Mouse (Mus musculus): ENCODE results near the gene Rasgrp1. TPM values are rescaled to one million over a fixed set of nuclear protein-coding genes. Genes with fewer than 3 reads are reported as not detected.

The Rasgrp1 gene
- polyA plus RNA-seq, 1 experiment = 4.7 TPM

GRCm38 (mm10) chr2:117257617-117258016, 85.2 kb downstream of the Rasgrp1 start:
- Histone ChIP-seq H3K27ac (ENCODE audit: control insufficient read depth, insufficient read depth, low read depth, low read length, poor library complexity) (no peak overlapping the region), H3K4me1 (ENCODE audit: control insufficient read depth, insufficient read depth, low read length) (no peaks in the 10 kb centered on the region; the same call in 1 of the 2 replicates), H3K4me3 (replicated peaks; ENCODE audit: control insufficient read depth, low read depth, low read length) (no peak overlapping the region)
- no peak for TF ChIP-seq POLR2A (IDR thresholded peaks at IDR 0.05; ENCODE audit: borderline replicate concordance, control insufficient read depth, low read depth, low read length)
- 65% methylated on average over 1 of the region's 1 CpGs for WGBS

- Histone ChIP-seq H3K4me3 (replicated peaks; ENCODE audit: control insufficient read depth, low read depth, low read length) (no peak overlapping the region), H3K27ac (ENCODE audit: control insufficient read depth, insufficient read depth, low read depth, low read length, poor library complexity) (no peak overlapping the region), H3K4me1 (ENCODE audit: control insufficient read depth, insufficient read depth, low read length) (no peaks in the 10 kb centered on the region; the same call in 1 of the 2 replicates)
- TF ChIP-seq CTCF (IDR thresholded peaks at IDR 0.05; ENCODE audit: control insufficient read depth, insufficient read depth, low read length) = no peak
- WGBS = 84% methylated on average over 2 of the region's 2 CpGs
Measured at GRCm38 (mm10) chr2:117255415-117255814, 87.4 kb downstream of the Rasgrp1 start.

- Histone ChIP-seq H3K4me1 (ENCODE audit: control insufficient read depth, insufficient read depth, low read length) (no peaks in the 10 kb centered on the region; the same call in 1 of the 2 replicates), H3K4me3 (replicated peaks; ENCODE audit: control insufficient read depth, low read depth, low read length) (peak overlapping the region; percentile 92), H3K27ac (ENCODE audit: control insufficient read depth, insufficient read depth, low read depth, low read length, poor library complexity) (0 out of 2 replicates have a peak overlapping the region, but pooled peaks have one; percentile 54)
- under 1% methylated on average over 24 of the region's 24 CpGs for WGBS
- TF ChIP-seq POLR2A (IDR thresholded peaks at IDR 0.05; ENCODE audit: borderline replicate concordance, control insufficient read depth, low read depth, low read length) (no peak), CTCF (IDR thresholded peaks at IDR 0.05; ENCODE audit: control insufficient read depth, insufficient read depth, low read length) (no peak)
Measured at GRCm38 (mm10) chr2:117250001-117250510, 92.7 kb downstream of the Rasgrp1 start.

- H3K4me3 ChIP-seq (replicated peaks; ENCODE audit: control insufficient read depth, low read depth, low read length) = peak within 1 kb of the TSS; percentile 92
- H3K27ac ChIP-seq (ENCODE audit: control insufficient read depth, insufficient read depth, low read depth, low read length, poor library complexity) = peak within 1 kb of the TSS; percentile 54
- no peaks in the 10 kb centered on the region; the same call in 1 of the 2 replicates for H3K4me1 ChIP-seq (ENCODE audit: control insufficient read depth, insufficient read depth, low read length)
- WGBS = under 1% methylated on average over 33 of the region's 33 CpGs
- TF ChIP-seq CTCF (IDR thresholded peaks at IDR 0.05; ENCODE audit: control insufficient read depth, insufficient read depth, low read length) (peak; percentile 10; the same call in 1 of the 2 replicates), POLR2A (IDR thresholded peaks at IDR 0.05; ENCODE audit: borderline replicate concordance, control insufficient read depth, low read depth, low read length) (peak; percentile 65; the same call in 1 of the 2 replicates)
Measured at GRCm38 (mm10) chr2:117249255-117250000, 93.4 kb downstream of the Rasgrp1 start, which contains the start of gene Fam98b. Gene Fam98b, plus strand, starts transcription at chr2:117249739.

GRCm38 (mm10) chr2:117241953-117242352, 100.8 kb downstream of the Rasgrp1 start:
- WGBS = 48% methylated on average over 4 of the region's 4 CpGs
- TF ChIP-seq CTCF (IDR thresholded peaks at IDR 0.05; ENCODE audit: control insufficient read depth, insufficient read depth, low read length) = no peak
- no peak for TF ChIP-seq POLR2A (IDR thresholded peaks at IDR 0.05; ENCODE audit: borderline replicate concordance, control insufficient read depth, low read depth, low read length)
- Histone ChIP-seq H3K4me3 (replicated peaks; ENCODE audit: control insufficient read depth, low read depth, low read length) (no peak overlapping the region), H3K4me1 (ENCODE audit: control insufficient read depth, insufficient read depth, low read length) (no peaks in the 10 kb centered on the region), H3K27ac (ENCODE audit: control insufficient read depth, insufficient read depth, low read depth, low read length, poor library complexity) (no peak overlapping the region)

- H3K4me3 ChIP-seq (replicated peaks; ENCODE audit: control insufficient read depth, low read depth, low read length) = no peak overlapping the region
- TF ChIP-seq POLR2A (IDR thresholded peaks at IDR 0.05; ENCODE audit: borderline replicate concordance, control insufficient read depth, low read depth, low read length) = no peak
- TF ChIP-seq CTCF (IDR thresholded peaks at IDR 0.05; ENCODE audit: control insufficient read depth, insufficient read depth, low read length) = peak; percentile 80
- no peak overlapping the region for H3K27ac ChIP-seq (ENCODE audit: control insufficient read depth, insufficient read depth, low read depth, low read length, poor library complexity)
- H3K4me1 ChIP-seq (ENCODE audit: control insufficient read depth, insufficient read depth, low read length) = no peaks in the 10 kb centered on the region
- WGBS = 5% methylated on average over 13 of the region's 13 CpGs
Measured at GRCm38 (mm10) chr2:117231257-117231656, 111.5 kb downstream of the Rasgrp1 start.

GRCm38 (mm10) chr2:117230261-117230660, 112.5 kb downstream of the Rasgrp1 start:
- WGBS = 90% methylated on average over 7 of the region's 7 CpGs
- TF ChIP-seq POLR2A (IDR thresholded peaks at IDR 0.05; ENCODE audit: borderline replicate concordance, control insufficient read depth, low read depth, low read length) (no peak), CTCF (IDR thresholded peaks at IDR 0.05; ENCODE audit: control insufficient read depth, insufficient read depth, low read length) (no peak)
- no peak overlapping the region for H3K4me3 ChIP-seq (replicated peaks; ENCODE audit: control insufficient read depth, low read depth, low read length)
- no peaks in the 10 kb centered on the region for H3K4me1 ChIP-seq (ENCODE audit: control insufficient read depth, insufficient read depth, low read length)
- no peak overlapping the region for H3K27ac ChIP-seq (ENCODE audit: control insufficient read depth, insufficient read depth, low read depth, low read length, poor library complexity)

Other genes starting within 250 kb of the Rasgrp1 start
- gene Spred1, start 221.6 kb downstream of the Rasgrp1 start, polyA plus RNA-seq (2011; ENCODE audit: insufficient read depth, insufficient read length, low replicate concordance, missing spikeins) = 3.2 and 5.6 TPM in 2 replicates
- 11.9 and 12.7 TPM in 2 replicates for gene Fam98b, start 93.3 kb downstream of the Rasgrp1 start, polyA plus RNA-seq (2011; ENCODE audit: insufficient read depth, insufficient read length, low replicate concordance, missing spikeins)

Data from bone marrow, adult 2 months (tissue).